Mouse (Mus musculus) erythroblast, adult 5-6 weeks (primary cell): ENCODE data around the gene Cdrt4. TPM values are rescaled to one million over a fixed set of nuclear protein-coding genes. Genes with fewer than 3 reads are reported as not detected.

Source experiments
- ATAC-seq: replicated peaks from 2 replicates; pipeline ENCODE4 v1.8.0; 2016; ENCODE audit warnings: moderate number of reproducible peaks, mild to moderate bottlenecking, moderate TSS enrichment, inconsistent platforms; ENCODE audit not compliant: poor library complexity, low FRiP score, severe bottlenecking
- total RNA-seq, 2 experiments: library from RNA; stranded (forward) in 1 of 2; stranded (reverse) in 1 of 2; fragments of 150-400 nt in 1 of 2; fragments of 200-764, 138-1000 nt in 1 of 2; gene quantifications; 2 replicates each; pipeline versions ENCODE4 v1.2.3 to v1.2.4; 2015 to 2017; ENCODE audit warnings: low replicate concordance in 2 of 2

Gene Cdrt4
- total RNA-seq (2015; ENCODE audit: low replicate concordance) (not detected in 2 replicates), total RNA-seq (2017; ENCODE audit: low replicate concordance) (not detected in 2 replicates)

DNA sequence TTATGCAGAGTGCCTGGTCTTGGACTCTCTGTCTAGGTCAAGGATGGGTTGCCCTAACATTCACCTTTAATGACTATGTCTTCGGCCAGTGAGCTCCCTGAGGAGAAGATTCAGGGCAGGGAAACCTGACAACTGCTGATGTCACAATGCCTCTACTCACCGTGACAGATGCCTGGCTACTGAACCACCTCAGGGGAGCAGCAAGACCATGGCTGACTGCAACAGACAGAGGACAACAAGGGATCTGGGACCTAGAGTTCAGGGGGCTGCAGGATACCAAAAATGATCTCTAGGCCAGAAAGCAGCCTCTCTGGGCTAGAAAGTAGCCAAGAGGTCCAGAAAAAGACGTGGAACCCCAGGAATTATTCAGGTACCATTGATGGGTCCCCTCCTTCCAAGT, at the start of gene Cdrt4:
TSS of gene Cdrt4 (plus strand) at position 182 of the 400 bp plus-strand sequence.
- no peak for ATAC-seq

DNA sequence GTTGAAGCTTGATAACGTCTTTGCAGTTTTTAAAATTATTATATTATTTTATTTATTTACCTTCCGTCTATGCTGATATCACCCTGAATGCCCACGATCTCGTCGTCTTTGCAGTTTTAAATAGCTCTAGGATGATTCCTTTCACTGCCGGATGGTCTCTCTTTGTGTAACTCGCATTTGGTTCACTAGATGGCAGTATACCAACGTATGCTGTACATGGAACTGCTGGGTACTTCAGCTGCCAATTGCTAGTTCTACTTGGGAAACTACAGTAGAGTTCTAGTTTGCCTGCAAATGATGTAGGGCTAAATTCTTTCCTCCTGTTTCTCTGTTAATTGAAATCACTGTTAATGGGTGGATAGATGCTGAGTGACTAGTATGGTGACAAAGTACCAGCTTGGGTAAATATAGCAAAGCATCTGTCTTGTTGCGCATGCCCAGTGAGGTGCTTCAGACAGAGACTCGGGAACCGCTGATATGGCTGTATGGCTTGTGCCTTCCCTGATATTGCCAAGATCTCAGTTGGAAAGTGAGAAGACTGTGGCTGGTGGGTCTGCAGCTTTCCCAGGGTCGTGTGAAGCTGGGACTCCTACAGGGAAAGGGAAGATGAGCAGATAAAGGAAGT, 49.2 kb upstream of the Cdrt4 start:
- no peak; the same call in 1 of the 2 replicates for ATAC-seq

DNA sequence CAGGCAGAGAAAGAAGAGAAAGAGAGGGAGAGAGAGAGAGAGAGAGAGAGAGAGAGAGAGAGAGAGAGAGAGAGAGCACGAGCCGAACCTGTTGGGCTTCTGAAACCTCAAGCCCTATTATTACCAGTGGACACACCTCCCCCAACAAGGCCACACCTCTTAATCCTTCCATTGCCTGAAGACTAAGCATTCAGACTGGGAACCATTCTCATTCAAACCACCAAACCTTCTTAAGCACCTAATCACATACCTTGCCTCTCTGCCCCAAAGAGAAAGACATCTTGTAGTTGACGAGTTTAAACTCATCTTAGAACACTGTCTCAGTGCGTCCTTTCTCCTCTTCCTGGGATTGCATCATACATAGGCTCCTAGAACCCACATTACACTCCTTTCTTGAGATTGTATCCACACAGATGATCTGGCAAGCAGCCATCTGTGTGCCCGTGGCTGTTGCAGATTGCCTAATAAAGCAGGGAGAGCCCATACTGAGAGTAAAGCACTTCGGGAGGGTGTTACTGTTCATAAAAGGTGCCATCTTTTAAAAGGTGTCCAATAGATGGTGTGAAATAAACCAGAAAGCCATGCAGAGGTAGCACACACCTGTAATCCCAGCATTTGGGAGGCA, 47.0 kb upstream of the Cdrt4 start:
- no peak for ATAC-seq

DNA sequence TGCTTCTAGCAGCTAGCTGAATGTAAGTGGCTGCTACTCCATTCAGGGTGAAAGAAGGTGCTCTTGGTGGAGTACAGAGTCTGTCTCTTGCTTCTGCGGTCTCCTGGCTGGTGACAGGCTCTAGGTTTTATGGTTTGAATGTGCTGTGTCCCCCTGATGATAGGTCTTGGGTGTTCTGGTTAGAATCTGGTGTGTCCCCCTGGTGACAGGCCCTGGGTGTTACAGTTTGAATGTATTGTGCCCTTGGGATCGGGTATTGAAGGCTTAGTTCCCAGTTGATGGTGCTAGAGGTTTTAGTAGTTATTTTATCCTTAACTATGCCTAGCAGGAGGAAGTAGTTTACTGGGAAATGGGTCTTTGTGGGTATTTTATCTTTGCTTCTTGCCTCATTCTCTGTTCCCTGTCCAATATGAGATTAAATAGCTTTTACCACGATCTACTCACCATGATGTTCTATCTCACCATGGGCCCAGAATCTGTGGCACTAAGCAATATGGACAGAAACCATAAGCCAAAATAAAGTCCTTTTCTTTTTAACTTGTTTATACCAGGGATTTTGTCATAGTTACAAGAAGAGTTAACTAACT, 41.2 kb upstream of the Cdrt4 start:
- ATAC-seq = no peak

DNA sequence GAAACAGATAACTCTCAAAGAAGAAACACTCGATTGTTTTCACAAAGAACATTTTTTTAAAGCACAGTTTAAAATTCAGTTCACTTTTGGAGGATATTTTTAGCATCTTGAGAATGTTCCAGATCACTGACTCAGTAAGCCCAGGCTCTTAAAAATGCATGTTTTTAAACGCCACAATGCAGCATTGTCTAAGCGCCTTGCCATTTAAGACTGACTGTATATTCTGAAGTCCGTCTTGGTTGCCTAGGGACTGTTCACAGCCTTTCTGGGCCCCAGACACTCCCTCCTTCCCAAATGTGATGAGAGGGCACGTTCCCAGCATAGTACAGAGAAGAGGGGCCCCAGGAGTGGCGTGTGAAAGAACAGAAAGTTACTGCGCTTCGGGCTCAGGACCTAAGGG, 39.6 kb upstream of the Cdrt4 start:
- no peak for ATAC-seq

DNA sequence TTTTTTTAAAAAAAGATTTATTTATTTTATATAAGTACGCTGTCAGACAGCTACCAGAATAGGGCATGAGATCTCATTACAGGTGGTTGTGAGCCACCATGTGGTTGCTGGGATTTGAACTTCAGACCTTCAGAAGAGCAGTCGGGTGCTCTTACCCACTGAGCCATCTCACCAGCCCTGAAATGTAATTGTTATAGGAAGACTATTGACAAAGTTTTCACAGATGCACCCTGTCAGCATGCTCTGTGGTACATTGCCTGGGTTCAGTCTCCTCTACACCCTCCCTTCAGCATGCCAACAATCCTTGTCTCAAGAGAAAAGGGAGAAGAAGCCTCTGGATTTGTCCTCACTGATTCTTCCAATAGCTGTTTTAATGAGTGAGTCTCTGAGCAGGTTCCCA, 37.9 kb upstream of the Cdrt4 start:
- no peak for ATAC-seq

DNA sequence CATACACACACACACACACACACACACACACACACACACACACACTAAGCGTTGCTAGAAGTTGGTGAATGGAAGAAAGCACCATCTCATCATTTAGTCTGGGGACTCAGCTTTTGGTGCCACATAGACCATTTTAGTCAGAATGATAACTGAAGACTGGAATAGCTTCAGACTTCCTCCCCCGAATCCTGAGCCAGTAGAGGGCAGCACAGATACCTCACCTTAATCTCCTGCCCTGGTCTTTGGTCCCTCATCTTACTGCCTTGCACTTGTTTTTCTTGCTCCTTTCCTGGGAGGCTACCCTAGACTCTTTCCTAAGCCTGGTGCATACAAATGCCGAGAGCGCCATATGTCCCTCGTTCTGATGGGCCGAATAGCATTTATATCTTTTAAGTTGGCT, 36.5 kb upstream of the Cdrt4 start:
- ATAC-seq = no peak

DNA sequence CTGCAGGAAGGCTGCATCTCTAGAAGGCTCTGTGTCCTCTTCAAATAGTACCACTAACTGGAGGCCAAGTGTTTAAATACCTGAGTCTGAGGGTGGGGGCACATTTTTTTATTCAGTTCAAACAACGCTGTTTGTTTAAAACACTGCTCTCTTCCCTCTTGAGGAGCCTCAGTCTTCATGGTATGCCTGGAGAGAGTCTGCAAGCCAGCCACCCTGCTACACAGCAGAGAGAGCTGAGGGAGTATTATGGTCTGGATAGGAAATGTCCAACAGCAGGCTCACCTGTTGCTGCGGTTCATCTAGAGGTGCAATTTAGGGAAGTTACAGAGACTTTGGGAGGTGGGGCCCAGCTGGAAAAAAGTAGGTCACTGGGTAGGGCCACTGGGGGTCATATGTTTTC, 35.5 kb upstream of the Cdrt4 start:
- no peak for ATAC-seq

DNA sequence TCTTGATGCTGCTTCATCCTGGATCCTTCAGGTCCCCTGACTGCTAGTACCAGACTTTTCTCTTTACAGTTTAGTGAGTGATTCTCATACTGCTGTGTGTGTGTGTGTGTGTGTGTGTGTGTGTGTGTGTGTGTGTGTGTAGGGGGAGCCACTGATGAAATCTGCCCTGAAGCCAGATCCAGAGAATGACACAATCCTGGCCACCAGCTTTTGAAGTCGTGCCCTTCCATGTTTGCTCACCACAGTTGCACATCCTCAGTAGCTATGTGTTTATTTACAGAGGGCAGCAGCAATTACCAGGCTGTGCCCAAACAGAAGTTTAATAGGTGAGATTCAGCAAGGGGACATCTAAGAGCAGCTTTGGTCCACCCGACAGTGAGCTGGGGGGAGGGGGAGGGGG, 34.2 kb upstream of the Cdrt4 start:
- ATAC-seq = no peak

DNA sequence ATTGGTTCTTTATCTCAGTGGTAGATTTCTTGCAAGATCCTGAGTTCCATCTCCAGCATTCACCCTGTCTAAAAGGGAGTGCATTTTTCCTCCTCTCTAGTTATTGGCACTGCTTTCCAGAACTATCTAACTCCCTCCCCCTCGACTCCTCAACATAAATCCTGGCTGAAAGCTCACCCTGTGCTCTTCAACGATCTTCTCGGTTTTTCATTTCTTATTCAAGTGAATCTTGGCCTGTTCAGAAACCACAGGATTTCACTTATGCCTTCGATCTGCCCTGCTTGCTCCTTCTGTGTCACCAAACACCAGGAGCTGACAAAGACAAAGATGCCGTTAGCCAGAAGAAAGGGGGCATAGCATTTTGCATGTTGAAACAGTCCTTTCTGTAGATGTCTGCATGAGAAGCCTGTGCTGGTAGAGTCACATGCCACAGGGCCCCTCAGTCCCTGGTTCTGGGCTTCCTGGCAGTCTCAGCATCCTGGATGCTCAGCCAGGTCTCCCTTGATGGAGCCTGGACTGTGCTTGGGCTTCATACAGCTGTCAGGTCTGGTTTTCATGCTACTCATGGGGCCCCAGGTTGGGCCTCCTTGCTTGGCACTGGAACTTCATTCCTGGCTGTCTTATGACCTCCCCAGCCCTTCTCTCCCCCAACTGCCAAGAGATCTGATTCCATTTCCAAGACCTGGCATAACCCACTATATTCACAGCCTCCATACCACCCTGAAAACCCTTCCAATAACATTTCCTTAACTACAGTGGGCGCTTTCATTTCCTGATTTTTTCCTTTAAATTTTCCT, 30.8 kb upstream of the Cdrt4 start:
- ATAC-seq = no peak

DNA sequence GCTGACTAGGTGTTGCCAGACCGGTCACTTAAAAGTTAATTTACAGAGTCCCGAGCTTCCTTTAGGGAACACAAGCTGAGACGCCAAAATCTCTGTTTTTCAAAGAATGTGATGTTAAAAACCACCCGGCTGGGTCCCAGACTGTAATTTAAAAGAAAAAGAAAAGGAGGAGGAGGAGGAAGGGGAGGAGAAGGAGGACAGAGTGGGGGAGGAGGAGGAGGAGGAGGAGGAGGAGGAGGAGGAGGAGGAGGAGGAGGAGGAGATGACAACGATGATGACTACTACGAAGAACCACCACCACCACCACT, 30.3 kb upstream of the Cdrt4 start:
- no peak for ATAC-seq

DNA sequence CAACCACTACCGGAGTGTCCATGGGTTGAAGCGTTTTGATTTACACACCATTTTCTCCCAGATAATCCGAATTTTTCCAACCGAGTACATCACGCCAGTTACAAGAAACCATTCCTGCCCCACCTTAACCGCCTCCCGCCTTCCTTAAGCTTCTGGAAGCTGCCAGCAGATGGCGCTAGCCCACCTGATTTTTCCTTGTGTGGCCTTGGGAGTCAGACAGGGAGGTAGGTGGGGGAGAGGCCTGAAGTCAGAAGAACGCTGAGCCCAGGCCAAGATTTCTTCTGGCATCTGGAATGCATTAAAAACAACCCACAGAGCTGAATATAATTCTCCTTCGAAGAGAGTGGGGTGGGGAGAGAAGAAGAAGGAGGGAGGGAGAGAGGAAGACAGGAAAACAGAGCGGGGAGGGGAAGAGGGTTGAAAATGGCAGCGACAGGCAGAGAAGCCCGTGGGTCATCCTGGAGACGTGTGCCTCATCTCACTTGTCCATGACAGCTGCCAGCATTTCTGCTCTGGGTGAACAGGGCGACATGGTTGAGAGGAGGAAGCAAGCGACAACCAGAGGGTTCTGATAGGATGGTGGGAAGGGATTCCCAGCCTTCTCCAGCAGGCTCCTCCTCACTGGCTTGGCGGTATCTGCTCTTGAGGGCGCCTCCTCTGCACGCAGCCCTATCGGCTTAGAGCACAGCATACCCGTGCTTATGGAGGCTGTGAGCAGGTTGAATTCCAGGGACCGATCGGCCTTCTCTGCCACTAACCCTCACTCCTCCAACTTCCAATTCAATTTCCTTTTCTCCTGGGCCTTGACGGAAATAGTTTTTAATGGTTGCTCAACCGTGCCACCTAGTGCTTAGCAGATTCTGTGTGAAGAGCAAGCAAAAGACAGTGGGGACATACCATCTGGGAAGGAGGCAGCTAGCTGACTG, 29.7 kb upstream of the Cdrt4 start:
- ATAC-seq = 0 out of 2 replicates have a peak, but pooled peaks have one; percentile 57

DNA sequence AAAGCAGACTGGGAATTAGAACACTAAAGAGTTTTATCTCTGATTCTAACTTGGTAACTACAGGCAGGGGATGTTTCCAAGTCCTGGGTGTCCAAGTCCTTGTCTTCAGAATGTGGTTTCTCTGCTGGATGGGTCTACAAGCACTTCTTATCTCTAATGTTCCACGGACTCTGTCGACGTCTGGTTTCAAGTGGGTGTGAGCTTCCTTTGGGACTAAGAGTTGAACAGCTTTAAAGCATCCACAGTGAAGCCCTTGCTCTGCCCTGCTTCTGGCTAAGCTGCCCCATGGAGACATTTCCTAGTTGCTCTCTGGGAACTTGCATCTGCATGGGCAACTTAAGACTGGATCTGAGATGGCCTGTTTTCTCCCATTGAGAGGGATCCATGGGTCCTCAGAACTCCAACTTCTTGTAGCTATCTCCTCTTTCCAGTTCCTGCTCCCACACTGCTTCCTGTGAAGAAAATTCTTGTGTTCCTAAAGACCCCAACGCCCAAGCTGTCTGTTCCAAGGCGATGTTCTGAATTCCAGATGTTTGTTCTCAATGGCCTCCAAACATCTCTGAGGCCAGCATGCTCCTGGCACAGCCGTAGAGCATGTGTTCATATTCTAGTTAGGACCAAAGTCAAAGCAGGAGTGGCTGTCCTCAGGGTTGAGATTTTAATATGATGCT, 26.8 kb upstream of the Cdrt4 start:
- ATAC-seq = no peak

DNA sequence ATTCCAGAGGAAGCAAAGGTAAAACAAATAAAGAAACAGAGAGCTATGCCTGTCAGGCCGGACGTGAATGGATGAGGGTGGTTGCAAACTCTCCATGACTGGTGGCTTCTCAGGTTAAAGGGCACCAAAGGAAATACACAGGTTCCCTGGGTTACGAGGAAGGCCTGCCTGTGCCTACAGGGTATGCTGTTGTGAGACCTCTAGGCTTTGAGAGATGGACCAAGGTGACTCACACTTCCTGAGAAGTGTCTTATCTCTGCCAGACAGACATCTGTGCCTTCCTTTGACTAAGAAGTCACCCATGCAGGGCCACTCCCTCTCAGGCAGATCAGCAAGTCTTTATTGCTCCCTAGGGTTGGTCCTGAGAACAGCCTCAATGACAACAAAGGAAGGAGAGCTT, 21.2 kb upstream of the Cdrt4 start:
- ATAC-seq = no peak

DNA sequence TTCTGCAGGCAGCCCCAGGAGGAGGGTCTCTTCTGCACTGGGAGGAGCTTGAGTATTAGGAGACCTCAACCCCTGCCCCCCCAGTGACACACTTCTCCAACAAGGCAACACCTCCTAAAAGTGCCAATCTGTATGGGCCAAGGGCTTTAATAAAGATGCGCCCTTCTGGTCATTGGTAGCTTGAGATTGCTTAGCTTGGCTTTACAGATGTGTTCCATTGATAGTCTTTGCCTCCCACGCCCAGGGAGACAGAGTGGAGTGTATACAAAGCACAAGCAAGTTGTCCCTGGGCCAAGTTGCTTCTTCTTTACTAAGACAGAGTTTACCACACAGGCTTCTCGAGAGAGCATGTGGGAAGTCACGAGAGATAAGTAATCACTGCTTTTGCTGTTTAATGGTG, 20.4 kb upstream of the Cdrt4 start:
- ATAC-seq = no peak

DNA sequence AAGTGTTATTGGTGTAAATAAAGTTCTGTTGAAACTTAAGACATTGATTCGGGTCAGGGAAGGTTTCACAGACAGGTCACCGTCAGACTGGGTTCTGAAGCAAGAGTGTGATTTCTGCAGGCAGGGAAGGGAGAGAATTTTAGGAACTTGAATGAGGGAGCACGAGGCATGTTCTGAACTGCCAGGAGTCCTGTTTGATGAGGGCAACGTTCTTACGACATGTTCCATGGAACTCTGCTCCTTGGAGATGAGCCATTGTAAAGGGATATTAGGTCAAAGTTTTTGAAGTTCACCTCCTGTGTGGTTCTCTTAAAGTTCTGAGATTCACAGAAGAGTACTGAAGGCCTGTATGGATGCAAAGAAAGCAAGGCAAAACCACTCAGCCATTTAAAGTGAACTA, 19.9 kb upstream of the Cdrt4 start:
- no peak for ATAC-seq

DNA sequence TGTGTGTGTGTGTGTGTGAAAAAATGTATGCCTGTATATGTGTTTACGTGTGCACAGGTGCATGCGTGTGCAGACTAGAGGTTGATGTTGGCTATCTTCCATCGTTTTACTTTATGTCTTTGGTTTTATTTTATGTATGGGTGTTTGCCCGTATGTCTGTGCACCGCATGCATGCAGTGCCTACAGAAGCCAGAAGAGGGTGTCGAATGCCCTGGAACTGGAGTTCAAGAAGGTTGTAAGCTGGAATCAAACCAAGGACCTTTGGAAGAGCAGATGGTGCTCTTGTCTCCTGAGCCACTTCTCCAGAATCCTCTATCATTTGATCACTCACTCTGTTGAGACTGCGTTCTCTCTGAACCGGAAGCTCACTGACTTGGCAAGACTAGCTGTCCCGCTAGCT, 17.9 kb upstream of the Cdrt4 start:
- ATAC-seq = no peak

DNA sequence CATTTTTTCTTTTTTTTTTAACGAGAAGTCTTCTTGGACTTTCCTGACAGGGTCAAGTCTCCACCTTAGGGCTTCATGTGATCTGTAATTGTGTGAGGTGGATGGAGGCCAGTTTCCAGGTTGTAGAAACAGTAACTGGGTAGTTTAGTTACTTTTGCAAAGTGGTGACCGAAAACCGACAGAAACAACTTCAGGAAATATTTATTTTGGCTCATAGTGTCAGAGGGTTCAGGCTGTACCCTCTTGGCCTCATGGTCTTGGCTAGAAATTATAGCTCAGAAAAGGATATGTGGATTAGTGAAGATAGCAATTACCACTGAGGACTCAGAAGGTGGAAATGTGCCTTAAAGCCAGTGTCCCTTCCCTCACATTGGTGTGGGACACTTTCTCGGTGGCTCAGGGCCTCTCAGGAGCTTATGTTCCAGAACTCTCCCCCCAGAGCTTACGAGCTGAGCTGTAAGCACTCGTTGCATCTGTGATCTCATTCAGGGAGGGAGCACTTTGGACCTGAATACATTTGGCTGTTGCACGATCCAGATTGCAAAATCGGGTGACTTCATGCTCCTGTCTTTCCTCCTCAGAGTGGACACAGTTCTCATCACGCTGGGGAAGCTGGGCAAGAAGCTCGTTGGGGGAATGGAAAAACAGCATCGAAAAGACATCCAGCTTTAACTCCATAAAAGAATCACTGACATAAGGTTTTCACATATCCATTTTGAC, 16.0 kb upstream of the Cdrt4 start:
- ATAC-seq = no peak

DNA sequence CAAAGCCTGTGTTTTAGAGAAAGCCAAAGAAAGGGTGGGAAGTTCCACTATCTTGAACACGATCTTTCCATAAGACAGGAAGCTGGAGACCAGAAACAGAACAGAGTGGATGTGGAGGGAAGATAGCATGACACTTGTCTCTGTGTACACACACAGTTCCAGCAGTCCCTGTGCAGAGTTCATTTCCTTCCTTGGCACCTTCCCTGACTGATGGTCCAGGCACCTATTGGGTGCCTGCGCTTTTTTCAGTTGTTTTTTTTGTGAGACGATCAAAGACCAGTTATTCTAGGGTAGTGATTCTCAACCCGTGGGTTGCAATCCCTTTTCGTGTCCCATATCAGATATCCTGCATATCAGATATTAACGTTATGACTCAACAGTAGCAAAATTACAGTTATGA, 13.0 kb upstream of the Cdrt4 start:
- no peak for ATAC-seq
